Mouse (Mus musculus) thymus, adult 2 months (tissue): ENCODE data around the gene Exosc9.

Source experiments
- CTCF ChIP-seq: fragments of 200-500 bp; IDR thresholded peaks from 2 replicates; pipeline ENCODE4 v1.5.1; 2012; ENCODE audit warnings: mild to moderate bottlenecking, control low read depth, low read length, moderate library complexity, borderline replicate concordance; ENCODE audit not compliant: control insufficient read depth, poor library complexity, insufficient read depth; ENCODE audit errors: extremely low read depth
- POLR2A ChIP-seq: fragments of 200-500 bp; IDR thresholded peaks from 2 replicates; pipeline ENCODE4 v1.6.1; 2012; ENCODE audit warnings: mild to moderate bottlenecking, low read length, control low read depth, moderate library complexity; ENCODE audit not compliant: control insufficient read depth, poor library complexity, insufficient read depth; ENCODE audit errors: extremely low read depth

GRCm38 (mm10) chr3:36557601-36558000, 5.2 kb downstream of the Exosc9 start:
- TF ChIP-seq POLR2A (no peak), CTCF (no peak)
